Mouse (Mus musculus): ENCODE results near the gene Nfkbie.

Nfkbie gene

DNA sequence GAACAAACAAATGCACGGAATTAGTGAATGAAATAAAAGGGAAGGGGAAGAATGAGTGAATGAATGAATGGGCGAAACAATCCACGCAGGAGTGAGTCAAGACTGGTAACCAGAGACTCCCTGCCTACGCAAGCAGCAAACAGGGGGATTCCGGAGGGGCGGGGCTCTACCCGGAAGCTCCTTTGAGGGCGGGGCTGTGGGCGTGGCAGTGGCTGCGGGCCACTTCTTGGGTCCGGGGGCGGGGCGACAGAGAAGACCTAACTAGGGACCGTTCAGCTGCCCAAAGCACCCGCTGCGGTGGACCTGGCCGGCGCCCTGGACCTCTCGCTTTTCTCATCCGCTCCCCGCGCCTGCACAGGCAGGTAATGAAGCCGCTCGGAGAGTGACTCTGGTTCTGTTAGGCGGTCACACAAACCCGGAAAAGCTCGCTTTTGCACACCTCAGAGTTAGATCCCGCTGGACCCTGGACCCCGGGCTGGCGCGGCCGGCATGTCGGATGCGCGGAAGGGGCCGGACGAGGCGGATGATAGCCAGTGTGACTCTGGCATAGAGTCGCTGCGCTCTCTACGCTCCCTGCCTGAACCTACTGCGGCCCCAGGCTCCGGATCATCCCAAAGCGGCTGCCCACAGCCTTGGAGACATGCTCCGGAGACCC, at the start of gene Nfkbie:
Nfkbie (plus strand) TSS at position 252 of the 655 bp plus-strand sequence.
- DNase-seq: peak; percentile 97

DNA sequence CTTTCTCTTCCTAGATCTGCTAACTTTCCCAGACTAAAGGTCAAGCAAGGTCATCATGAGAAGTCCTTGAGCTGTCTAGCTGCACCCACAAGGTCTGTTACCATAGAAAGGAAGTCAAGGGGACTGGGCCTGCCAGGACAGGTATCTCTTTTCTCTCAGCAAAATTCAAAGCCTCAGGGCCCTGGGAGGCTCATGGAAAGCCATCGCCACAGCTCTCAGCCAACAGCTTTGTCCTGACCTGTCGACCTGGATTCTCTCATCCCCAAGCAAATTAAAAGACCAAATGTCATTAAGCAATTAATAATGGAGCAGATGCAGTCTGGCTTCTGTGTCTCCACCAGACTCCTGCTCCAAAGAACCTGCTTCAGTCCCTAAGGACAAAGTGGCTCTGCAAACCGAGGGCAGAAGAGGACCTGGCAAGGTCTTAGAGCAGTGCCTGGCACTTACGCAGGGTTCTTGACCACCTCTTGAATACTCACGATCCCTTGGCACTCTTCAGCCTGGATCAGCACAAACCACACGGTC, 49.5 kb upstream of the Nfkbie start:
- DNase-seq: no peak

DNA sequence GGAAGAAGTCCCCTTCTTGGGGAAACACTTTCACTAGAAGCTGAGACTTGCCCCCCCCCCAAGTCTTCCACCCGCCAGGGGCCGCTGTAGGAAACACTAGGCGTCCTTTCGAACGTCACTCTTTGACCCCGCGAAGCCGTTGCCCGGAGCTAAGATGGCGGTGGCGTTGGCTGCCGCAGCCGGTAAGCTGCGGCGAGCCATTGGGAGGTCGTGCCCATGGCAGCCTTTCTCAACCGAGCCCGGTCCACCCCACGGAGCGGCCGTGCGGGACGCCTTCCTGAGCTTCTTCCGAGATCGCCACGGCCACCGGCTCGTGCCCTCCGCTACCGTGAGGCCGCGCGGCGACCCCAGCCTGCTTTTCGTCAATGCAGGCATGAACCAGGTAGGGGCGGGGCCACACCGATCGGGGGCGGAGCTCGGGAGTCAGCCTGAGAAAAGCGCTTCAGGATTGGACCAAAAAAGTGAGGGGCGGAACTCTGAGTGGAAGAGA, 48.8 kb upstream of the Nfkbie start, which contains the start of gene Aars2:
Aars2 (plus strand) TSS at position 142 of the 490 bp plus-strand sequence.
- peak; percentile 95 for DNase-seq

DNA sequence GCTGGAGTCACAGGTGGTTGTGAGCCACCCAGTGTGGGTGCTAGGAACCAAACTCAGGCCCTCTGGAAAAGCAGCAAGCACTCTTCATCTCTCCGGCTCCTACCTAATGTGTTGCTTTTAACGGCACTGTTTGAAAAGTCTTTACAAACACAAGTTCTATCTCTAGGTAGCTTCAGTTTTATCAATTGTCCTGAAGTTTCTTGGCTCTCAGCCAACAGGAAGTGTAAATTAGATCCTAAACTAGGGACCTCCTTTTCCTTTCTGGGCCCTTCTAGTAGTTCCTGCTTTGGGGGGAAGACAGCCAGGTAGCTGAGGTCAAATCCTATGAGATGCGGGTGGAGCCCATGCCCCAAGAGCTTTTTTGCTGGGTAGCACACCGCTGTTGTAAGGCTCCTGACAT, 44.6 kb upstream of the Nfkbie start:
- DNase-seq: no peak

DNA sequence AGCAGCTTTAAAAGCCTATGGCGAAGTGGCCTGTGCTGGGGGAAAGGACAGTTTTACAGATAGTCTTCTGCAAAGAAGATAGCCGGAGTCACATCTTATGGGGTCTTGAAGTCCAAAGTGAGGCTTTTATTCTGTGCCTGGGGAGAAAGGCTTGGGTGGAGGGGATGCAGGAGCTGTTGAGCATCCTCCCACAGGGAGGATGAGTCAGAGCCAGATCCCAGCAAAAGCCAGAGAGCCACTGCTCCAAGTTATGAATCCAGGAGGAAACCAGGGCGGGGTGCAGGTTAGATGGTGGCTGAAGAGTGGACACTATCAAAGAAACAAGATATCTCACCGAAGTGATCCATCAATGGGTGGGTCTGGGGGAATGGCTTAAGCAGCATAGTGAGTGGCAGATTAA, 43.7 kb upstream of the Nfkbie start:
- DNase-seq: no peak

DNA sequence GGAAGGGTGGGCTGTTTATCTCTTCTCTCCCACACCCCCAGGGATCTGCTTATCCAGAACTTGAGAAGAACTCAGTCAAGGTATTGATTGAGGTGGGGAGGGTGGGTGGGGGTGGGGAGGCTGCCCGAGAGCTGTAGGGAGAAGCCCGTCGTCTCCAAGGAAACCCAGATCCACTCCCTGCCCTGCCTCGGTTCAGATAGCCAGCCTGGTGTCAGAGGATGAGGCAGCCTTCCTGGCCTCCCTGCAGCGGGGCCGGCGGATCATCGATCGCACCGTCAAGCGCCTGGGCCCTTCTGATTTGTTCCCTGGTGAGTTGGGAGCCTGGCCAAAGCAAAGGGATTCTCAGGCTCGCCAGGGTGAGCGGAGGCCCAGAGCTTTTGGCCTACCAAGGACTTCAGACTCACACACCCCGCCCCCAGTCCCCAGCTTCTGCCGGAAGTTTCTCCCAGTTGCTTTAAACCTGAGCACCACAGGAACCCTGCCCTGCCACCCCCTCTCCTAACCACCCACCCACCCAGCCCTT, 40.2 kb upstream of the Nfkbie start:
- no peak for DNase-seq

DNA sequence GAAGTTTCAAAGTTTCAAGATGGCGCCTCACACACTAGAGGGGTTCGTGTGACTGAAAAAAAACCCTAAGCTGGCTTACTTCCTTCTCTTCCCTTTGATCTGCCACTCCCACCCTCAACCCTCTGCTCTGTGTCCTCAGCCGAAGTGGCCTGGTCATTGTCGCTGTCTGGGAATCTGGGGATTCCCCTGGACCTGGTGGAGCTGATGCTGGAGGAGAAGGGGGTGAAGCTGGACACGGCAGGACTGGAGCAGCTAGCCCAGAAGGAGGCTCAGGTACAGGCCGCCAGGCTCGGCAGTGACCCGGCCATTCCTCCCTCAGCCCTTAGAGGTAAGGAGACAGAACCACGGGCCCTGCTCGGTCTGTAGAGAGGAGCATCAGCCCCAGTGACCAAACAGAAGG, 39.7 kb upstream of the Nfkbie start:
- DNase-seq: no peak

DNA sequence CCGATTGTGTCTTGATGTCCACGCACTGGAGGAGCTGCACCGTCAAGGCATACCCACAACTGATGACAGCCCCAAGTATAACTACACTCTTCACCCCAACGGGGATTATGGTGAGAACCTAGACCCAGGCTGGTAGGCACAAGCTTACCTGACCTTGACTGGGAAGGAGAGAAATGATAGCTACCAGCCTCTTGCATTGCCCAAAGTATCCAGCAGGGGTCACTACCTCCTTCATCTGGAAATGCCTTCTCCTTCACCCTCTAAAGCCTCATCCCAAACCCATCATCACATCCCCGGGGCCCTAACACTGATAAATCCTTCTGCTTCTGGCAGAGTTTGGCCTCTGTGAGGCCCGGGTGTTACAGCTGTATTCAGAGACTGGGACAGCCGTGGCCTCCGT, 39.0 kb upstream of the Nfkbie start:
- DNase-seq: peak; percentile 81

DNA sequence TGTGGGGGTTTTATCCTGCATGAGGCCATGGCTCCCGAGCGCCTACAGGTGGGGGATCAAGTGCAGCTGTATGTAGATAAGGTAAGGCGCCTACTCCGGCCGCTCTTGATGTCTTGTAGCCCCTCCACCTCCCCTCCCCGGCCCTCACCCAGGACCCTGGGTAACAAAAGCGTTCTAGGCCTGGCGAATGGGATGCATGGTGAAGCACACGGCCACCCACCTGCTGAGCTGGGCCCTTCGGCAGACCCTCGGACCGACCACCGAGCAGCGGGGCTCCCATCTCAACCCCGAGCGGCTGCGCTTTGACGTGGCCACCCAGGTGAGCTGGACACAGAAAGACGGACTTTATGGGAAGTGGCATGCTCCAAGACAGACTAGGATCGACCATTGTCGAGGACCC, 38.4 kb upstream of the Nfkbie start:
- DNase-seq: no peak

DNA sequence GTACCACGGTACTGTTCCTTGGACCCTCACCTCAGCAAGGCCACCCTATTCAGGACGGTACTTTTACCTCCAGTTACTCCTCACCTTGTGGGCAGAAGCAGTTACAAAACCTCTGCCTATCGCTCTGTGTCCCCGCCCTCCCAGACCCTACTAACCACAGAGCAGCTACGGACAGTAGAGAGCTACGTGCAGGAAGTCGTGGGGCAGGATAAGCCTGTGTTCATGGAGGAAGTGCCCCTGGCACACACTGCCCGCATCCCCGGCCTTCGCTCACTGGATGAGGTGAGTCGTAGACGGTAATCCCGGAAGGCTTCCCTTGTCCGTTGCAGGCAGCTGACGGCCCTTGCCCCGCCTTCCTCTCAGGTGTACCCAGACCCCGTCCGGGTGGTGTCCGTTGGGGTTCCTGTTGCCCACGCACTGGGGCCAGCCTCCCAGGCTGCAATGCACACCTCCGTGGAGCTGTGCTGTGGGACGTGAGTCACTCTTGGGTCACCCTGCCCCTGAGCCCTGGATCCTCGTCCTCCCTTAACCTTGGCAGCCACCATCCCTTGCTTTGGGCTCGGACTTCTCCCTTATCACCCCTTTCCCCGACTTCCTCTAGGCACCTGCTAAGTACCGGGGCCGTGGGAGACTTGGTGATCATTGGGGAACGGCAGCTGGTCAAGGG, 37.8 kb upstream of the Nfkbie start:
- no peak for DNase-seq

DNA sequence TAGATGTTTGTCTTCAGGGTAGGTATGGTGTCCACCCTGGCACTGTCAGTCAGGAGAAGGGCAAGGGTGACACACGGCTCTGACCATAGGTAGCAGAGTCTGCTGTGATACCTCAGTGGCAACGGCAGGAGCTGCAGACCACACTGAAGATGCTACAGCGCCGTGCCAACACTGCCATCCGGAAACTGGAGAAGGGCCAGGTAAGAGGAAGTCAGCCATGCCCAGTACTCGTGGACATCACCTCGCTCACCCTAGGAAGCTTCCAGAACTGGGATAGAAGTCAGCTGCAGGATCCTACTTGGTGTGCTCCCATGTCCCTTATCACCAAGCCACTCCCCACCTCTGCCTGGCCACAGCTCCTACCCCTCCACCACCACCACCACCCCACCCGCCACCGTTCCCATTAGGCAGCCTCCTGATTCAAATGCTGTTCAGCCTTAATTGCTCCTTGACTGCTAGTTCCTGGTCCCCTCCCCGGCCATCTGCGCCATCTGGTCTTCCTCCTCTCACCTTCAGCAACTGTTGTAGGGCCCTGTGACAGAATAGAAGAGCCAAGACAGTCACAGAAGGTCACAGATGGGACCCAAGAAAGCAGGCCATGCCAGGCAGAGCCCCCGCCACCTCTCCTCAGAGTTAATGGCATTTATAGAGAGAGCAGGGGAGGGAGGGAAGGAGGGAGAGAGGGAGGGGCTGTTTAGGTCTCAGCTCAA, 36.6 kb upstream of the Nfkbie start:
- DNase-seq: no peak

DNA sequence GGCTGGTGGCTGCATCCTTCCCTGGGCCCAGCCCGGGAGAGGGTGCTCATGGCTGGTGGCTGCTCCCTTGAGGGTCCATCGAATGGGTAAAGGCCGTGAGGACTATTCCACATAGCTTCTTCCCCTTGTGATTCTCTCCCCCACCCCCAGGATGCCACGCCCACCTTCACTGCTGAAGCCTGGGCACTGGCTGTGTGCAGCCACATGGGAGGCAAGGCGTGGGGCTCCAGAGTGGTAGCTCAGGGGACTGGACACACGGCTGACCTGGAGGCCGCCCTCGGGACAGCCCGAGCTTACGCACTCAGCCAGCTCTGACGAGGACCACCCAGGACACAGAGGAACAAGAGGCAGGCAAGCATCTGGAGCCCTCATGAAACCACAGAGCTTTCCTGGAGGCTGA, 35.4 kb upstream of the Nfkbie start:
- no peak for DNase-seq

DNA sequence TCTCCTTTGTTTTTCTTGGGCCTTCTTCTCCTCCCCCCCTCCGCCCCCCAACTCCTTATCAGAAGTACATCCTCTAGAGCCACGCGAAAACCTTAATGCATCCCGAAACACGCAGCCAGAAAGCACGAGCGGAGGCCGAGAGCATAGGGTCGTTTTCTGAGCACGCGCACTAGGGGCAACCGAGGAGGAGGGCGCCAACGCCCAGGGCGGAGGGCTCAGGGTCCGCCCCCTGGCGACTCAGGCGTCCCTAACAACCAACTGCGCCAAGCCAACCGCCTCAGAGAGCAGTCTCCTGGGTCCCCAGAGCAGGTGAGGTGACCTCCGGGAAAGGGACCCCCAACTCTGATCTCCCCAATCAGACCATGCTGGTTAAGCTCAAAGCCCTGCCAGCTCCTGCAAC, 32.2 kb upstream of the Nfkbie start, which contains the start of gene Tcte1:
Tcte1 (plus strand) TSS at position 172 of the 400 bp plus-strand sequence.
- DNase-seq: no peak

DNA sequence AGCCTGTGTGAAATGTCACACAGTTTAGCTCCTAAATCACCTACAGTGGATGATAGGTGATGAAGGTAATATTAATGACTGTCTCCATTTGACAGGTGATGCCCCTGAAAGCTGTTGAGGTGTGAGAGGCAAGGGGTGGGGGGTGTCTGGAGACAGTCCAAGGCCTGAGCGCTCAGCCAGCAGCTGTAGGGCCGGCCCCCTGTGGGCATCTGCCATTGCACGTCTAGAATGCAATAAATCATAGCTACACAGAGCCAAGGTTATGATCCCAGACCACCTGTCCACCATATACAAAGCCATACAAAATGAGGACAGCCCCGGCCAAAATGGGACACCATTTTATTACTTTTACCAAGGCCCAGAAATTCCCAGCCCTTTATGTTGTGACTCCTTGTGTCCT, 30.5 kb upstream of the Nfkbie start:
- no peak for DNase-seq

DNA sequence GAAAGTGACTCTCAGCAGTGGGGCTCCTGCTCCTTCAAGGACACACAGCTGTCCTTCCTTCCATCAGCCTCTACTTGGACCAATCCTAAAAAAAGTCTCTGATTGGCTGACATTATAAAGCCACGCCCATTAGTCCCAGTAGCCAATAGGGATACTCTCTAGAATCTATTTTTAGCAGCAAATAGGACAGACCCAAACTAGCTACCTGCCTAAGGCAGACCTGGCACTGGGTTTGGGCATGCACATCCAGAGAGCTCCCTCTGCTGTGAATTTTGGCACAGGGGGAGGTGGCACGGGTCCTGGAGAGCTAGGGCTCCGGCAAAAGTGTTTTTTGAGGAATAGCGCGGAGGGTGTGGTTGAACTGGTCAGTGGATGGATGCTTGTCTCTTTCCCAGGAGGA, 28.9 kb upstream of the Nfkbie start:
- DNase-seq: peak; percentile 69

DNA sequence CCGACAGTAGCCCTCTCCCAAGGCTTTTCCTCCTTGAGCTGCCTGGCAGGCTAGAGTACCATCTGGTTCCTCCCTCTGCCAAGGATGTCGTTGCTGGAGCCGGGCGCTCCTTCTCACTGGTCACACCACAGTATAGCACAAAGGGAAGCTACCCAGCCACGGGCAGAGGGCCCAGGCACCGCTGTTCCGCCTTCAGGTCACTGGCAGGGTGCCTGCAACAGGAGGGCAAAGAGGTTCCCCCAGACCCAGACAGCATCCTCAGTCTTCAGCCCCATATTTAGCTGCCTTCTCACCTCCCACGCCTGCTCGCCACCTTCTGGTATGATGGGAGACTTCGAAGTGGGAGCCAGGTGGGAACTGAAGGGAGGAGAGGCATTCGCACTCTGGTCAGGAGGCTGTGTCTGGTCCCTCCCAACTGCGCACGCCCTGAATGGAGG, 25.1 kb upstream of the Nfkbie start:
- DNase-seq: no peak

DNA sequence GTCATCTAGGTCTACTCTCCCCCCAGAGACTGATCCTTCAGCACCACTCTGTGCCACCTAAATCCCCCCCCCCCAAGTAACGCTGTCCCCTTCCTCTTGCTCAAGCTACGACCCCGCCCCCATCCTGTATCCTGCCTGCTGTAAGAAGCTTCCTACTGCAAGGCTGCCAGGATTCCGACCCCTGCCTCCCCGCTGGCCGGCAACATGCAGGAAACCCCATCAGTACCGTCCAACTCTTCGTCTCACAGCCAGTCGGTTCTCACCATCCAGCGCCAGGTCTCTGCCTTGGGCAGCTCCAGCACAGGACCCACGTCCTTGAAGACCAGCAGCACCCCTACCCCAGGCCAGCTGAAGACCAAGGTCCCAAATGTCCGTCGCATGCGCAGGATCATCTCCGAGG, 22.6 kb upstream of the Nfkbie start:
- no peak for DNase-seq

DNA sequence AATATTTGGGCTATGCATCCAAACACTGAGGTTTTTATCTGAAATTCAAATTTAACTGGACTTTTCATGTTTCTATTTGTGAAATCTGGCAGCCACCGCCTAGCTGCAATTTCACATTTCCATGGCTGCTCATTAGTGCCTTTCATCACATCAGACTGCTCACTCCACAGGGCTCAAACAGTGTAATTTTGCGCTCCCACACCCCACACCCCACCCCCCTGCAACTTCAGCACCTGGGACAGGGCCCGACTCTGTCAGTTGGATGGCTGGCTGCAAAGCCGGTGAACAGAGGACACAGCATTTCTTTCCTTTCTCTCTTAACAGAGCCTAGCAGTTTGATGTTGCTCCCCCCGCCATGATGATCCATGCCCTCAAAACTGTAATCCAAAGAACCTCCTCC, 19.2 kb upstream of the Nfkbie start:
- no peak for DNase-seq

DNA sequence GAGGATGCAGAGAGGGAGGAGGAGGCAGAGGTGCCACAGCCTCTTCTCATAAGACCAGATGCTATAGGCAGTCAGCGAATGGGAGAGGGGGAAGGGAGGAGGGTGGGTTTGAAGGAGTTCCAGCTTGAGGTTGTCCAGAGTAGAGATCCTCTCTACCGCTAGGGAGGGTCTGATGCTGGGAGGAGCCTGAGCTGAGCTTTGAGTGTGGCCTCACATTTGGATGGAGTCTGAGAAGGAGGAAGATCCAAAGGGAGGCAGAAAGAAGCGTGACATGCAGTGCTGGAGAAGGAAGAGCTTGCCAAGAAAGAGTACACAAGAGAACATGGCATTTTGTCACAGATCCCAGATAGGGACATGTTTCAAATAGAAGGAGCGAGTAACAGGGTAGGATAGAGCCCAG, 17.1 kb upstream of the Nfkbie start:
- DNase-seq: no peak

DNA sequence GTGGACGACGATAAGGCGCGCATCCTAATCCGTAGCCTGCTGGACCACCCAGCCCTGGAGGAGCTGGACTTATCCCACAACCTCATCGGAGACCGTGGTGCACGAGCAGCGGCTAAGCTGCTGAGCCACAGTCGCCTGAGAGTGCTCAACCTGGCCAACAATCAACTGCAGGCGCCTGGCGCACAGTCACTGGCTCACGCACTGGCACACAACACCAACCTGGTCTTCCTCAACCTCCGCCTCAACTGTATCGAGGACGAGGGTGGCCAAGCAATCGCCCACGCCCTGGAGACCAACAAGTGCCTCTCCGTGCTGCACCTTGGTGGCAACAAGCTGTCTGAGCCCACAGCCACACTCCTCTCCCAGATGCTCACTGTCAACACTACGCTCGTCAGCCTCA, 15.8 kb upstream of the Nfkbie start:
- no peak for DNase-seq

DNA sequence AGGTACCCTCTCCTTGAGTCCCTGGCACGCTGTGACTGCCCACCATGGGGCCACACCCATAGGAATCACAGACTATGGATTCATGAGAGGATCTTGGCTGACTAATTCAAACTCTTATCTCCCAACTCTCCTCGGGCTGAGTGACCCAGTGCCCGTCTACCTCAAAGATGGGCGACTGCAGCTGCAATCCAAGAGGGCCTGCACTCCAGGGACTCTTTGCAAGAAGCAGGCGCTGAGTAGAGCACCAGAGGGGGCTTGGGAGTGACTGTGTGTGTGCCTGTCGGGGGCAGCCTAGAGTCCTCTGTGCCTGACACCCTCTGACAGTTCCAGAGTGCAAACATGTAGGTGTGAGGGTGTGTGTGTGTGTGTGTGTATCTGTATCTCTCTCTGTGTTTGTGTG, 13.4 kb upstream of the Nfkbie start:
- no peak for DNase-seq

DNA sequence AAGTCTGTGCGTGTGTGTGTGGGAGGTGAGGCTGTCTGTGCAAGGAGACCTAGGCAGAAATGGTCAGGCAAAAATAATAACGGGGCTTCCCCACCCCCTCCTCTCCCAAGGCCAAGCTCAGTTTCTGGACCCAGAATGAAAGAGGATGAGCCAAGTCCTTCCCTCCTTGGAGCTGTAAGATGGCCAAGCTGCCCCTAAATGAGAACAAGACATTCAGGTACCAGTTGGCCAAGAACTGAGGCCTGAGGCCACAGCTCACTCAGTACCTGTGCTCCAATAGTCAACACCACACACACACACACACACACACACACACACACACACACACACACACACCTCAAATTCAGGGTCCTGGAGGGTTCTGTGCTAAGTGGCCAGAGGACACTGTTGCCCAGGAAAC, 12.8 kb upstream of the Nfkbie start:
- DNase-seq: no peak

DNA sequence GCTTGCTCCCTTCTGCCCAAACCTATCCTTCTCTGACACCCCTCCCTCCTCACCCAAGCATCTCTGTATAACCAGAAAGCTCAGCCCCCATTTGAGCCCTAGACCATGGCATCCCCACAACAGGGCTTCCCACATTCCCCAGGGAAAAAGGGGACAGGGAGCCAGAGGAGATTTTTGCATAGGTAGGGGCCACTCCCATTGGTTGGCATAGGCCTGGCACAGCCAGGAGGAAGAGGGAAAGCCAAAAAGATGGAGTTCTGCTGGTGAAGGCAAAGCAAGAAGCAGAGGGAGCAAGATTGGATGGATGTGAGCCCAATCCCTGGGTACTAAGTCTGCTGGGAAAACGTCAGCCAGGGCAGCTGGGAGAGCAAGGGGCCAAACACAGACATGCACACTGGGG, 12.4 kb upstream of the Nfkbie start:
- DNase-seq: no peak
